In genomic region chr16:92179306-92179705, GRCm38 (mm10) we compare ENCODE assay signal across 22 mouse cellular contexts.
A peak's percentile ranks its signal among the peaks of the same experiment; 100 is the strongest.
DNase-seq lines count a peak whose midpoint lies in the region; ATAC-seq and TF ChIP-seq lines count a peak whose summit lies in the region.
"Had no signal": no experiment of that assay in that cellular context is flagged by ENCODE, and none has a peak within 500 bp of the region (broad histone marks: within the 10 kb centered on the region; RNA-seq: fewer than 3 reads in every experiment).

No protein-coding gene starts in this region.

- DNase-seq in forebrain, embryonic 10.5 days (ENCODE audit: extremely low spot score, low spot score), result no peak
- peak; percentile 59 for DNase-seq in ZHBTc4 (ENCODE audit: low read depth, low spot score)
- no peak for DNase-seq in gastrocnemius, postnatal 25 days
- no peak for DNase-seq in right cerebral cortex, postnatal 14 days
- DNase-seq: adrenal gland, adult 2 months; adrenal gland, postnatal 10 days; adrenal gland, postnatal 25 days; B cell, adult 2 months; cerebellum, adult 11 months; cerebellum, adult 18-20 months; cerebellum, adult 8-10 months; cerebellum, adult 9-11 months; cerebellum, postnatal 14 days; cerebellum, postnatal 36 days; forebrain, postnatal 0 days had no signal

- no peak overlapping the region for H3K4me2 ChIP-seq in forebrain, embryonic 15.5 days (replicated peaks)
- H3K4me2 ChIP-seq: embryonic facial prominence, embryonic 12.5 days; forebrain, embryonic 12.5 days had no signal

- H3K36me3 ChIP-seq in forebrain, embryonic 10.5 days (replicated peaks), result no peaks in the 10 kb centered on the region
- no peaks in the 10 kb centered on the region for H3K36me3 ChIP-seq in forebrain, embryonic 15.5 days
- H3K36me3 ChIP-seq in E14TG2a.4 (ENCODE audit: insufficient read depth, low read length), result no peaks in the 10 kb centered on the region
- H3K36me3 ChIP-seq: embryonic facial prominence, embryonic 12.5 days; forebrain, embryonic 12.5 days had no signal

- no peak overlapping the region for H3K4me3 ChIP-seq in forebrain, embryonic 10.5 days
- no peak overlapping the region for H3K4me3 ChIP-seq in forebrain, embryonic 15.5 days
- H3K4me3 ChIP-seq in E14TG2a.4 (replicated peaks; ENCODE audit: low read length), result peak overlapping the region; percentile 37
- H3K4me3 ChIP-seq: embryonic facial prominence, embryonic 12.5 days; forebrain, embryonic 12.5 days had no signal

- no peak for TF ChIP-seq CTCF in E14TG2a.4 (conservative IDR thresholded peaks at IDR 0.05; ENCODE audit: low read length)

- no peak for ATAC-seq in forebrain, embryonic 15.5 days (replicated peaks)
- ATAC-seq: CD4-positive, CD25-positive, alpha-beta regulatory T cell, adult 4 months; forebrain, embryonic 14.5 days; forebrain, postnatal 0 days had no signal

- WGBS in forebrain, embryonic 10.5 days, result 68% methylated on average over 8 of the region's 8 CpGs
- WGBS in forebrain, embryonic 15.5 days, result 60% methylated on average over 8 of the region's 8 CpGs

- no peak overlapping the region for H3K9ac ChIP-seq in forebrain, embryonic 15.5 days (replicated peaks)
- H3K9ac ChIP-seq: embryonic facial prominence, embryonic 12.5 days; forebrain, embryonic 12.5 days; forebrain, postnatal 0 days had no signal

- H3K4me1 ChIP-seq in forebrain, embryonic 10.5 days, result peaks cover 12% of the 10 kb centered on the region
- H3K4me1 ChIP-seq in forebrain, embryonic 15.5 days, result no peaks in the 10 kb centered on the region
- peaks cover 27% of the 10 kb centered on the region for H3K4me1 ChIP-seq in E14TG2a.4 (replicated peaks; ENCODE audit: low read depth, low read length)
- H3K4me1 ChIP-seq: forebrain, embryonic 12.5 days had no signal

- no peaks in the 10 kb centered on the region for H3K27me3 ChIP-seq in forebrain, embryonic 10.5 days (ENCODE audit: poor library complexity, severe bottlenecking)
- no peaks in the 10 kb centered on the region for H3K27me3 ChIP-seq in forebrain, embryonic 15.5 days
- peaks cover 3% of the 10 kb centered on the region; the same call in 1 of the 2 replicates for H3K27me3 ChIP-seq in E14TG2a.4 (ENCODE audit: insufficient read depth, low read length)
- H3K27me3 ChIP-seq: CH12.LX; embryonic facial prominence, embryonic 12.5 days; forebrain, embryonic 12.5 days had no signal

- H3K9me3 ChIP-seq in forebrain, embryonic 10.5 days, result no peaks in the 10 kb centered on the region
- no peaks in the 10 kb centered on the region for H3K9me3 ChIP-seq in forebrain, embryonic 15.5 days
- H3K9me3 ChIP-seq in E14TG2a.4 (ENCODE audit: low read length), result no peaks in the 10 kb centered on the region
- H3K9me3 ChIP-seq: embryonic facial prominence, embryonic 12.5 days; forebrain, embryonic 12.5 days had no signal

- H3K27ac ChIP-seq in forebrain, embryonic 10.5 days, result peak overlapping the region; percentile 44; the same call in 1 of the 2 replicates
- H3K27ac ChIP-seq in forebrain, embryonic 15.5 days (replicated peaks), result no peak overlapping the region
- H3K27ac ChIP-seq: embryonic facial prominence, embryonic 12.5 days; forebrain, embryonic 12.5 days had no signal
